Mouse (Mus musculus) left cerebral cortex, postnatal 10 days (tissue): ENCODE results near the gene Ick. TPM values are rescaled to one million over a fixed set of nuclear protein-coding genes. Genes with fewer than 3 reads are reported as not detected.
A peak's percentile ranks its signal among the peaks of the same experiment; 100 is the strongest.
"Not testable (repeated sequence)": the region's sequence is repeated elsewhere in the genome, so short reads cannot be mapped to it uniquely, and the experiment has no call there.

Experiments used
- DNase-seq, 2 experiments: peaks; one replicate each; pipeline ENCODE4 v3.0.0; 2021 to 2022; ENCODE audit warnings: low spot score in 2 of 2, mixed read lengths in 1 of 2; ENCODE audit errors: extremely low spot score in 1 of 2
- intact Hi-C: fragments of 180-260 bp; cut with DNase I; formaldehyde crosslinking; loops from one replicate; pipeline ENCODE4 v1.15.1; 2025
- total RNA-seq, 2 experiments: library from RNA; stranded (reverse); gene quantifications; 2 replicates each; pipeline ENCODE4 v1.2.3; 2021

The Ick gene
- total RNA-seq, 2 experiments from 2014 or later = 23.8 to 27.2 TPM

- intact Hi-C loops = no loop called here
- no peak for DNase-seq
Measured at GRCm38 (mm10) chr9:78126643-78127042, 17.7 kb downstream of the Ick start.

- intact Hi-C loops = no loop called here
Measured at GRCm38 (mm10) chr9:78135658-78136057, 26.7 kb downstream of the Ick start.

GRCm38 (mm10) chr9:78138044-78138676, 29.2 kb downstream of the Ick start:
- intact Hi-C loops = no loop called here

More at GRCm38 (mm10) chr9:78135658-78136057, 26.7 kb downstream of the Ick start:
- no peak for DNase-seq

GRCm38 (mm10) chr9:78139463-78139862, 30.5 kb downstream of the Ick start:
- intact Hi-C loops = no loop called here
- no peak for DNase-seq

More at GRCm38 (mm10) chr9:78138044-78138676, 29.2 kb downstream of the Ick start:
- no peak for DNase-seq

GRCm38 (mm10) chr9:78146099-78146498, 37.1 kb downstream of the Ick start:
- intact Hi-C loops = loop anchor here (5.0 kb wide), 1 partner anchor 34 kb away; no protein-coding TSS in a partner anchor
- DNase-seq = peak in 1 of 2 experiments; percentile 28

- DNase-seq = peak in 1 of 2 experiments; percentile 38
- intact Hi-C loops = loop anchor here (5.0 kb wide), 1 partner anchor 34 kb away; no protein-coding TSS in a partner anchor
Measured at GRCm38 (mm10) chr9:78146627-78147026, 37.6 kb downstream of the Ick start.

GRCm38 (mm10) chr9:78148149-78148548, 39.2 kb downstream of the Ick start:
- no peak for DNase-seq
- intact Hi-C loops = loop anchor here (5.0 kb wide), 1 partner anchor 36 kb away; no protein-coding TSS in a partner anchor

- intact Hi-C loops = loop anchor here (5.0 kb wide), 1 partner anchor 37 kb away; no protein-coding TSS in a partner anchor
- not testable (repeated sequence) for DNase-seq
Measured at GRCm38 (mm10) chr9:78149770-78150169, 40.8 kb downstream of the Ick start.

- no peak for DNase-seq
- intact Hi-C loops = no loop called here
Measured at GRCm38 (mm10) chr9:78154211-78154977, 45.4 kb downstream of the Ick start.

- intact Hi-C loops = no loop called here
- DNase-seq = no peak
Measured at GRCm38 (mm10) chr9:78157221-78157620, 48.2 kb downstream of the Ick start.

- intact Hi-C loops = no loop called here
- DNase-seq = no peak
Measured at GRCm38 (mm10) chr9:78163291-78163690, 54.3 kb downstream of the Ick start.

- no peak for DNase-seq
- intact Hi-C loops = no loop called here
Measured at GRCm38 (mm10) chr9:78164741-78165140, 55.7 kb downstream of the Ick start.

- DNase-seq = no peak
- intact Hi-C loops = no loop called here
Measured at GRCm38 (mm10) chr9:78165454-78165853, 56.5 kb downstream of the Ick start.

- intact Hi-C loops = no loop called here
- DNase-seq = no peak
Measured at GRCm38 (mm10) chr9:78166694-78167452, 57.9 kb downstream of the Ick start.

- DNase-seq = peak in 1 of 2 experiments; percentile 32
- intact Hi-C loops = no loop called here
Measured at GRCm38 (mm10) chr9:78167453-78167969, 58.5 kb downstream of the Ick start.

GRCm38 (mm10) chr9:78168864-78169263, 59.9 kb downstream of the Ick start:
- no peak for DNase-seq
- intact Hi-C loops = loop anchor here (2.0 kb wide), 1 partner anchor 56 kb away; no protein-coding TSS in a partner anchor

- no peak for DNase-seq
- intact Hi-C loops = no loop called here
Measured at GRCm38 (mm10) chr9:78174016-78174415, 65.0 kb downstream of the Ick start.

GRCm38 (mm10) chr9:78174925-78175276, 65.9 kb downstream of the Ick start:
- intact Hi-C loops, DNase-seq: not testable (repeated sequence)
